Mouse (Mus musculus) cerebral cortex, adult 2 months (tissue): ENCODE data around the gene Gm12695.

Experiments
- WGBS: fragments of 180-500 bp; shearing (Covaris S2); methylation state at CpG from one replicate; pipeline ENCODE4 v1.1.7; 2018; 5-methylcytosine and 5-hydroxymethylcytosine counted together

Gm12695 gene

DNA sequence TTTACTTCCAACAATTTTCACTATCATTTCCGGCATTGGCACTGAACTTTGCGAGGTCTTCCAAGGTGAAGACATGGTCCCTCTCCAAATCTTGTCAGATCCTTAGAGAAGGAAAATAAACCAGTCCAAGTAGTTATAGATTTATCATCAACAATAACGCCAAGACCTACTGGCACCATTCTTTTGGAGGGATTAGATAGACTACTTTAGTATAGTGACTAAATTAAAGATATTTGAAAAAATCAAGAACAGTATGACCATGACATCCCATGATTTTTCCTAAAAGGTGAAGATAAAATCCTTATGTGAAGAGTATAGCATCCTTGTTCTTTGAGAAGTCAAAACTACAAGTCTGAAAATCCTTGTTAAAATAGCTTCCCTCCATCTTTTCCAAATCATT, at the start of gene Gm12695:
Gm12695 (minus strand) TSS at position 101 of the 400 bp plus-strand sequence.
- WGBS, result 90% methylated on average over 3 of the region's 3 CpGs

DNA sequence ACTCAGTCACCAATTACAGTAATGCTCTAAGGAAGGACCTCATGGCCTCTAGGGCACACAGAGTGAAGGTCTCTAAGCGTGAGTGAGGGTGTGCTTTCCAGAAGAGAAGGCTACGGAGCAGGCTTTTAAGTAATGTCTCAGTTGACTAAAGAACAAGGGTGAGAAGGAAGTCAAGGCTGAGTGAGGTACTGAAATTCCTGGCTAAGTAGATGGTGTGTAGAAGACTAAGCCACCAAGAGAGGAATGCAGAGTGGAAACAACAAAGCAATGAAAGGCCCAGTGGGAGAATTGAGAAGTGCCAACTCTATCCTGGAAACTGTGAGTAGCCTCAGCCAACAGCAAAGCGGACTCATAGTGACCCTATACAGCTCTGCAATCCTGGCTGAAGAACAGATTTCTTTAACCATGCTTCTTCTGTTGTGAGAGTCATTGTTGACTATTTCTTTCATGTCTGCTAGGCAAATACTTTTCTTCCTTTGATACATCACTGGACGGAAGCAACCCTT, 40.6 kb upstream of the Gm12695 start:
- WGBS, result 76% methylated on average over 4 of the region's 4 CpGs

DNA sequence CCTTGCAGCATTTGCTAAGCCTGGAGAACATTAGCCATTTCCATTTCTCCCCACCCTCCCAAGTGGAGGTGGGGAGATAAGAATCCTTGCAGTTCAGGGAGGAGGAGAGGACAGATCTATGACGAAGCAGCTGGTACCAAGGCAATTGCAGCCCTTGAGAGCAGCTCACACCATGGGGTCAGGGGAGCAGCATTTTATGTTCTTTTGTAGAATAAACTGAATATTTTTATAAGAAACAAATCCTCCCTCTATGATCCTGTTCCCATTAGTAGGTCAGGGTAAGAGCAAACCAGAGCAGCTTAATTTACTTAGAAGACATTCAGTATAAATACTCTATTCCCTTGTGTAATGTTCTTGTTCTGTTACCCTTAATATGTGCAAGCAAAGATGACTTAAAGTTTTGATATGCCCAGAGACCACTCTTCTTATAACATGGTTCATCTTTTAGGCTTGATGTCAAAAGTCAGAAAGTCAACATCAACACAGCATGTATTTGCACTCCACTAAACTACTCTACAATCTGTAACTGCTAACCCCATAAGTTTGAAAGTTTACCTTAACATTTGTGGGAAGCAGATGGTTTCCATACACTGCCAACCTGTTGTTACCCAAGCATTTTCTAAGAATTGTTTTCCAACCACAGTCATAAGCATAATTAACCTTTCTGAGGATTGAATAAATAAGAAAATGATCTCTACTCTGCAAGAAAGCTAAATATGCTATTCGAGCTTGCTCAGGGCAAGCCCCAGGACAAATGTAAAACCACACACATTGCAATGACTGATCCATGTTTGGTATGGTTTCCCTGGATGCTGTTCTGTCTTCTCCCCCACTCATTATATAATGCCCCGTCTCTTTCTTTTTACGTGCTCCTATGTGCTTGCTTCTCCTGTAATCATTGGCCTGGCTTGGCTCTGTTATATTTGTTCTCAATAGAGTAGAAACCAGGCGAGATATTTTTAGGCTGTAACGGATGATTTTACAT, 22.1 kb upstream of the Gm12695 start:
- 60% methylated on average over 6 of the region's 6 CpGs for WGBS

DNA sequence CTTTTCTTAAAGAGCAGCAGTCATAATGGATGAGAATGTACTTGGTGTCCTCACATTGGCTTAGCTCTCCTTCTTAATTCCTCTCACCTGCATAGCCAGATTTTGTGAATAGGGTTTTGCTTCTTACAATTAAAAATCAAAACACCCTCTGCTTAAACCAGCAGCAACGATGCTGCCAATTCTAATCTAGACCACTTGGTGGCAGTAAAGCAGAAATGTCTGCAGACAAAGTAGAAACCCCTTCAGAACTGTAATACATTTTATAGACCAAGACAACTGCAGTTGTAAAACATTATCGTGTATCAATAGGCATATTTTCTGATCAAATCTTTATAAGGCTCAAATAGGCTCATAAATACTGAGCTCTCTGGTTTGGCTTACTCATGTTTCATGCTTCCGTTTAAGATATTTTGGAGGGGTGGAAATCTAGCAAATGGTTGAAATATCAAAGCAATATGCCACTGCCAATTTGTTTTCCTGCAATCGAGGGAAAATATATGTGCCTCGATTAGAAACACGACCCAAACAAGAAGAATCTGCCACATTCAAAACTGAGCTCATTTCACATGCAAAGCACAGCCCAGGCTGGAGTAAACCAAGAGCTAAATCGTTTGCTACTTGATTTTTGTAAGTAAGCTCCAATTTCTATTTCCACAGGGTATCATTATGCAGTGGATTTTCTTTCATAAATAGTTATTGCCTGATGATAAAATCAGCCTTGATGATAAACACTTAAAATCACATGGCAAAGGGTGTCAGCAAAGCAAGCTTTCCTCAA, 14.6 kb upstream of the Gm12695 start:
- WGBS, result 18% methylated on average over 7 of the region's 7 CpGs

- WGBS, result 55% methylated on average over 1 of the region's 1 CpGs
Observed at GRCm38 (mm10) chr4:96797583-96797982, 12.6 kb upstream of the Gm12695 start.

DNA sequence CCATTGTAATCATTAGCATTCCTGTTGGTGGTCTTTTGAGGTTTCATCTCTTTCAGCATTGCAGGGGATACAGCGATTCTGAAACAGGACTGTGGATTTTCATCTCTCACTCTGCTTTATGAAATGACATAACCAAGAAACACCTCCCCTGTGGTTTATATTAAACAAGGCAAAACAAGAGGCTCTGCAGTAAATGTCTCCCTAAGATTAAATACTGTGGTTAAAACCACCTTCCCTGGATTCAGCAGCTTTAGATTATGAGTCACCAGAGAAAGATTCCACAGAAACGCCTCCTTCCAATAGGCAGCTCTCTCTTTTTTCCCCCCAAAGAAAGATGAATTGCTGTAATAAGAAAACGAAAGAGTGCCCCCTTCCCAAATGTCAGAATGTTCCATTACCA, 4.9 kb upstream of the Gm12695 start:
- WGBS, result 46% methylated on average over 3 of the region's 3 CpGs

GRCm38 (mm10) chr4:96786610-96787009, 1.6 kb upstream of the Gm12695 start:
- WGBS, result 43% methylated on average over 7 of the region's 7 CpGs

GRCm38 (mm10) chr4:96772966-96773566, 11.9 kb downstream of the Gm12695 start:
- WGBS, result 70% methylated on average over 3 of the region's 3 CpGs

DNA sequence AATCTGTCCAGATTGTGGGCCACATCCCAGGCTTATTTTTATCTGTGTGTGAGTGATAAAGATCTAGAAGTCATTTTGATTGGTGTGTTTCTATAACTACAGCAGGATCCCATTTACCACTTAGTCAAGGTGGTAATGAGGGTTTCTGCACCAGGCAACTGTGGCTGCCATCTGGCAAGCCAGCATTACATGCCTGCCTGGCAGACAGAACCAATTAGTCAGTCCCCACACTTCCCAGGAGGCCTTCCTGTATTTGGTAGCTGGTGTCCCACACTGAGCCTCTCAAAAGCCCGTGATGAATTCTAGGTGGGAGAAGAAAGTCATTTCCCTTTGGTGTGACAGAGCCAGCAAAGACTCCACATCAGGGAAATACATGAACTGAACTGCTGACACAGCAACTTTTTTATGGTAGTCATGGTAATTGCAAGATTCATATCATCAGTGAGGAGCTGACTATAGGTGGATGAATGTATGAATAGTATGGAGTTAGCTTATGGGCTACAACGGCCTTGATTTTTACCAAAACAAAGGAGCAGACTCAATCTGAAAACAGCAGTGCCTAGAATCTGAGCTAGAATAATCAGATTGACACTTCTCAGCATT, 18.5 kb downstream of the Gm12695 start:
- 50% methylated on average over 2 of the region's 2 CpGs for WGBS

- 50% methylated on average over 1 of the region's 1 CpGs for WGBS
Observed at GRCm38 (mm10) chr4:96751953-96752352, 33.0 kb downstream of the Gm12695 start.

DNA sequence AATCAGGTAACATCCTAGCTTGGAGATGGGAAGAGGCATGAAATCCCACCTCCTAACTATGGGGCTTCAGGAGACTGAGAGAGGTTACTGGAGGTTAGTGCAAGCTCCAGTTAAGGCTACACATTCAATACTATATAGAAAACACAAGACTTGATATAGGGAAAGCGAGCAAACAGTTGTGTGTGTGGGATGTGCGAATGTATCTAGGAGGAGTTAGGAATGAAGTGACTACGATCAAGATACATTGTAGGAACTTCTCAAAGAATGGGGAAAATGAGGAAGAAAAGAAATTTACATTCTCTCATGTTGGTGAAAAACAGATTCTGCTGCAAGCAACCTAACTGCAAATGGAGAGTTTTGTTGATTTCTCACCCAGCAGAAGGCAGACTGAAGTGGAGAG, 44.5 kb downstream of the Gm12695 start:
- WGBS, result 59% methylated on average over 3 of the region's 3 CpGs

DNA sequence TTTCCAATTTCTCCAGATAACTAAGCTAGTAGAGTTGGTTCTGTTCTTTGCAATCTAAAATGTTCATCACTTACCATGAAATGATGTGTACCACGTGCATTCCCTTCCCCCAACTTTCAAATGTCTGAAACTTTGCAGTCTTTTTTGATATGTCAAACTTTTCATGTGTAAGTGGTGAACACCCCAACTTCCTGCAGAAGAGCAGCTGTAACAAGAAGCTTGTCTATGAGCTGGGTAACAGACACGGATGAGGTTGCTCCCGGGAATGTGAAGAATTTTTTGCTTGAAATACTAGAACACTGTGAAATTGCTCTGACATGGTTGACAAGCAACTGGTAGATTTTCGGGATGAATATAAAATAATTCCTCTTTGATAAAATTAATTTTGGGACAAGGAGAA, 55.7 kb downstream of the Gm12695 start:
- 77% methylated on average over 4 of the region's 4 CpGs for WGBS

DNA sequence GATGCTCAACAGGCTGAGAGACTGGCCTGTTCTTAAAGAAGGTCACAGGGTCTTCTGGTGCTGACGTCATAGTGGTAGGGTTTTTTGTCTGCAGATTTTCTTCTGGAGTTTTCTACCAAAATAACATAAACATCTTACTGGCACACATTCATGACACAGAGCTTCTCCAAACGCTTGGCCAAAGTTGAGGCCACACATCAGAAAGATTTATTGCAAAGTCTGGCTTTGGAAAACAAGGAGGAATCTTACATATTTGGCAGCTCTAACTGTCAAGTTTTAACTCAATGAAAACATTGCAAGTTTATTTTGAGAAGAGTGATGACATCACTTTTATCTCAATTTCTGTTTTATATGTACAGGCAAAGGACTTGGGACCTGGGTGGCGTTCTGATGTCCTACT, 56.8 kb downstream of the Gm12695 start:
- 63% methylated on average over 3 of the region's 3 CpGs for WGBS

DNA sequence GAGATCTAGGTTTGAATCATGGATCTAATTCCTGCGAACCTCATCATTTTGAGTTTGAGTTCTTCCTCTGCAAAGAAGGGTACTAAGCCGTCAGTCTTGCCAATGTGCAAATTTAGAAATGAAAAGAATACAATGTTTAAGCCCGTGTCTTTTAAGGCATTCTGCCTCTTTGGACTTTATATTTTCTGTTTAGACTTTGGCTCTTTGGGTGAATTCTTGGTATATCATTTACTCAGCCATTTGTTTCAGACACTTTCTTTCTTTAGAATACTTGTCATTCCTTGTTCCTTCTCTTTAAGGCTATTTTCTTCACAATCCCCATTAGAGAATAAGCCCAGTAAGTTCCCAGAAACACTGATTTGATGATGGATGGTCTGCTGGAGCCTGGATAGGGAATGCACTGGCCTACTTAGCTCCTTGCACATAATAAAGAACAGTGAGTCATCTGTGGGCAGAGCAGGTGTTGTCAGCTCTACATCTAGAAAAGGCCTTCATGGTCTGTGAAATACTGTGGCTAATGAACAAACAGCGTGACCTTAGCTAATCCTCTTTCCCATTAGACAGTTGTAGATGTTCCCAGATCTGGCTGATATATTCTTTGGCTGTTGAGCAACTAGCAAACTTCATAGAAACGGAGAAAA, 59.5 kb downstream of the Gm12695 start:
- WGBS, result 62% methylated on average over 5 of the region's 5 CpGs

GRCm38 (mm10) chr4:96722301-96722700, 62.7 kb downstream of the Gm12695 start:
- WGBS, result 95% methylated on average over 2 of the region's 2 CpGs

DNA sequence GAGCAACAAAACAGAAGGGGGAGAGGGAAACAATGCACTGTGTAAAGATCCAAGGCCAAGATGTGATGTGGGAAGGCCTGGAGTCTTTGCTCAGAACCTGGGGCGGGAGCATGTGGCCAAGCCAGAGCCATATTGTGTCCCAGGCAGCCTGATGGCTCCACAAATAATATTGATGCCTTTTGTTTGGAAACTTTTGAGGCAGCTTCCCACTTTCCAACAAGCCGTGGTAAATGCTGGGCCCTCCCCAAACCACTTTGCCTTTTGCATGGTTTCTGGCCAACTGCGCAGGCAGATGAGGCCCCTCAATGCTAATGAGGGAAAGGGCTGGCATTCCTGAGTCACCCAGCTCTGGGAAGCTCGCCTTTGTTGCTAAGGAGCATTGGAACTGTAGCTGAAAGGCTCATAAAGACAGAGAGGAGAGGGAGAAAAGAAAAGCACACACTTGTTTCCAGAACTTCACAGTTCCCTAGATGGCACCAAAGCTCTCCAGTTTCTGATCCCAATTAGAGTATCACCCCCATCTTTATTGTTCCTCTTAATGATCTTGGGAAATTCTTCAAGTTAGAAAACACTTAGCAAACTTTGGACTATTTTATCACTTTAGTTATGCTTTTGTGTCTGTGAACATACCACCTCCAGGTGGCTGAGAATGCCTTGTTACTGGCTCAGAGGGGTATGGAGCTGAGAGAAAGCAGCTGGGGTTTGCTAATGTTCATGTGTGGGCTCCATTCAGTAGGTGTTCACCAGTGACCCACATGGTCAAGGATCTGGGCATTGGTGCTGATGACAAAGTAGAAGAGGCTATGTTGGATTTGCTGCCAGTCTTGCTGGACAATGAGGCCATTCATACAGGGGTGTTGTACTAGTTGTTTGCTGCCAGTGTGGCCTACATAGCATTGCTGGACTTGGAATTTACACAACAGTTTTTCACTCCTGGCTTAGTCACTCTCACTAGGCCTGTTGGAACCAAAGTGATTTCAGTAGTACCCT, 65.7 kb downstream of the Gm12695 start:
- 29% methylated on average over 4 of the region's 4 CpGs for WGBS

DNA sequence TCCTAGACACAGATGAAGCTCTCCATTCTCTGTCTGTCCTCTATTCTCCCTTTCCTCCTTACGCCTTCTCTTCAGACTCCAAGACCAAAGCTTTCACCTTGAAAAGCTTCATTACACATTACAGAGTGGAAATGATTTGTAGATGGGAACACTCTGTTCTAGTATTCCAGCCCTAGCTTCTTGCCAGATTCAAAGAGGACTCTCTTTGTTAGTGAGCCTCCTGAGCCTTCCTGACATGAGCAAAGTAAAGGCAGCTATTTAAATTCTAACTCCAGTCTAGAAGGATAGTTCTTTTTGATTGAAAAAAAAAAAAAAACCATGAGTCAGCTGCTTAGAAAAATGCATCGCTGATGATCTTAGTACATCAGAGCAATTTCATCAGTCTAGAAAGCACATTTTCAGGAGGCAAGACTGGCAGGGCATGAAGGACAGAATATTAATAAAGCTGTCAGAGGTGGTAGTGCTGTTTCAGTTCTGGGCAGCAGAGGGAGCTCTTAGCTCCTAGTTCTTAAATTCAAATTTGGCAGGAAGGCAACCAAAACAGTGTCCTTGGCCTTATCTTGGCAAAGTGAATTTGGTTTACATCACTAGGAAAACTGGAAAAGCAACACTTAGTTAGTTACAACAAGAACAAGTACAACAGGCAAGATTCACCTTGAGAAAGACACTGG, 79.6 kb downstream of the Gm12695 start:
- WGBS, result 44% methylated on average over 2 of the region's 2 CpGs

DNA sequence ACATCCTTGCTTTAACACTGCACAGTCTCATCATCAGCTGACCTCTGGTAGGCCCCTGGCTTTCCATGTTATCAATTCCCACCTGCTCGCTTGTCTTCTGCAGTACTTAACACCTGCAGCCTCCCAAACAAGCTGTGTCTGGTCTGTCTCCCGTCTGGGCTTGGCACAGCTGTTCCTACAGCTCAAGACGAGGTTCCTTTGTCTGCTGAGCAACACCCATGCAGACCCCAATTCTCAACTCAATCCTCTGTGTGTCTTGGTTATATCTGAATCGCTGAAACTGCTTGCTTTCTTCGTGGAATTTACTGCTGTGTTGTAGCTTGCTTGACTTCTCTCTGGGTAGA, 86.8 kb downstream of the Gm12695 start:
- WGBS, result 68% methylated on average over 5 of the region's 5 CpGs

- WGBS, result 54% methylated on average over 15 of the region's 15 CpGs
Observed at GRCm38 (mm10) chr4:96697511-96698217, 87.3 kb downstream of the Gm12695 start.
